Mouse (Mus musculus) cerebellum, adult 11-12 months (tissue): ENCODE measurements around the gene Olfr1223.
"Not testable (repeated sequence)": the region's sequence is repeated elsewhere in the genome, so short reads cannot be mapped to it uniquely, and the experiment has no call there.

Experiments used
- DNase-seq: peaks from one replicate; pipeline ENCODE4 v3.0.0; 2022

Gene Olfr1223

GRCm38 (mm10) chr2:89151460-89151859 lies at the start of gene Olfr1223:
TSS of gene Olfr1223 (minus strand) at chr2:89151560.
- DNase-seq, result no peak

DNA sequence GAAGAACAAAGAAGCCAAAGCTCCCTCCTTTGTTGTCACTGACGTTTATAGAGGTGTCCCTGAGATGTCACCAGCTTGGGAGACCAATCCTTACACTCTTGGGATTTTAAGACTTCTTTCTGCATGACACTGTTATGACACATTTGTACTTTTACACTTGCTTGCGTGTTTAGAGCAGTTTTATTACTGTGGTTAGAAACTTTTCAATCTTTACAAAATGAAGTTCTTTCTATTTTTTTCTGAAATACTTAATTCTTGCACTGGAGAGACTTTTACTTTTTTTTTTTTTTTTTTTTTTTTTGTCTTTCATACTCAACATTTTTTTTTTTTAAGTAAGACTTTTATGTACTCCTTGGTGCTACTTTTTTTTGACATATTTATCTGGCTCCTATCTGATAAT lies 48.6 kb upstream of the Olfr1223 start, which contains the start of gene Olfr1226:
Gene Olfr1226, minus strand, starts transcription at position 101 of the 400 bp plus-strand sequence.
- no peak for DNase-seq

GRCm38 (mm10) chr2:89196325-89196982 lies 45.1 kb upstream of the Olfr1223 start:
- DNase-seq, result no peak

DNA sequence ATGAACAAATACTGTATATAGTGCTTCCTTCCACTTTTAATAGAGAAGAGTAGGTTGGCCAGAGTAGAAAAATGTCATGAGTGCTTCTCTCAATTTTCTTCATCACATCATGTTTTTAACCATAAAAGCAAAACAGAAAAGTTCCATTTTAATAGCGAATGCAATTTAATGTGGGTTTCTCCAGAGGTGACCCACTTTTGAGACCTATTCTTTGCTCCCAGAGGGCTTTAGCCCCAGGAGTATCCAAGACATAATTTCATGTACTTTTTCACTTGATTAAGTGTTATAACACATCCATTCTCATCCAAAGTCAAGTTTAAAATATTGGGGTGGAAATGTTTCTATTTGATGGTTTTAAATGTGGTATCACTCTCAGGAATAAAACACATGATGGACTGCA lies 23.2 kb upstream of the Olfr1223 start, which contains the start of gene Olfr1225:
Gene Olfr1225, minus strand, starts transcription at position 101 of the 400 bp plus-strand sequence.
- no peak for DNase-seq

DNA sequence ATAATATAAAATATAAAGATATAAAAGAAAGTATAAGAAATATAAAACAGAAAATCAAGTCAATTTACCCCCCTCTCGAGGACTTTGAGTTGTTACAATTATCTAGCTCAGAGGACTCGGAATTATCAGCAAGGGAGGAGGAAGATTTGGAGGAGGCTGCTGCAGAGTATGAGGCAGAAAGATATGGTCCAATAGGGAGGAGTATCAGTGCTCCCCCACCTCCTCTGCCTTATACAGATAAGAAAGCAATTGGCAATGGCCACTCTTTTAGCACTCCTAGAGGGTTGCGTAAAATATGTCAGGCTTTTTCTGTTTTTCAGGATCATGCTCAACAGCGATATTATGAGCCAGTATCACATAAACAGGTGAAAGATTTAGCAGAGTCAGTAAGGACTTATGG lies 13.4 kb upstream of the Olfr1223 start:
- not testable (repeated sequence) for DNase-seq

GRCm38 (mm10) chr2:89163991-89164390 lies 12.6 kb upstream of the Olfr1223 start, which contains the start of gene Olfr1224-ps1:
TSS of gene Olfr1224-ps1 (minus strand) at chr2:89164091.
- not testable (repeated sequence) for DNase-seq

GRCm38 (mm10) chr2:89132954-89133353 lies 18.4 kb downstream of the Olfr1223 start, which contains the start of gene Olfr1222:
TSS of gene Olfr1222 (minus strand) at chr2:89133054.
- DNase-seq, result no peak

DNA sequence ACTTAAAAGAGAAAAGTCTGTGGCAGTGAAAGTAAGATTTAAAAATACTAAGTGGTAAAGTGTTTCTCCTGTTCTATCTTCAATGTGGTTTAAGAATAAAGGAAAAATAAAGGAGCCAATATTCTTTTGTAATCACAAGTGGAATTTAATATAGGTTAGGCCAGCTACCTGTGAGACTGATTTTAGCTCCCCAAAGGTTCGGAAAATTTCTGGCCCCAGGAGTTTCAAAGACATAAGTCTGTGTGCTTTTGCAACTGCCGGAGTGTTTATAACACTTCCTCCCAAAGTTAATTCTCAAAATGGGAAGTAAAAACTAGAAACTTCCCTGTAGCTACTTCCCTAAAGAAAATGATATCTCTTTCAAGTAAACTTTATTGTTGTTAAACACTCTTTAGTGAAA lies 34.2 kb downstream of the Olfr1223 start, which contains the start of gene Olfr1221:
Gene Olfr1221, minus strand, starts transcription at position 101 of the 400 bp plus-strand sequence.
- no peak for DNase-seq

- DNase-seq, result no peak
Measured at GRCm38 (mm10) chr2:89106735-89107134, 44.6 kb downstream of the Olfr1223 start, which contains the start of gene Olfr1220. TSS of gene Olfr1220 (minus strand) at chr2:89106835.

DNA sequence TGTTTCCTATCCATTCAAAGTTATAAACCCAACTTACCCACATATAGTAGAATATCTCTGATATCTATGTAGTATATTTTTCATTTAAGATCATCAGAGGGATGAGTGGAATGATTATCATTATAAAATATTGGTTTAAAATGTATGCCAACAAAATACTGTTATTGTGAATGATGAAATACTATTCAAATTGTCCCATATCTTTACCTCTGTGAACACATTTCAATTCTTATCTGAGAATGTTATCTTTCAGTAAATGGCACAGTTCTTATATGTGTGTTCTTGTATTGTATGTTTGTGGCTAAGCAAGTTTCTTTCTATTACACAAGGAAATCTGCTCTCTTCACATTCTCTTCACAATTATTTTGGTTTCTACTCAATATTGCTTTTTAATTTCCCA lies 45.7 kb downstream of the Olfr1223 start:
- no peak for DNase-seq

DNA sequence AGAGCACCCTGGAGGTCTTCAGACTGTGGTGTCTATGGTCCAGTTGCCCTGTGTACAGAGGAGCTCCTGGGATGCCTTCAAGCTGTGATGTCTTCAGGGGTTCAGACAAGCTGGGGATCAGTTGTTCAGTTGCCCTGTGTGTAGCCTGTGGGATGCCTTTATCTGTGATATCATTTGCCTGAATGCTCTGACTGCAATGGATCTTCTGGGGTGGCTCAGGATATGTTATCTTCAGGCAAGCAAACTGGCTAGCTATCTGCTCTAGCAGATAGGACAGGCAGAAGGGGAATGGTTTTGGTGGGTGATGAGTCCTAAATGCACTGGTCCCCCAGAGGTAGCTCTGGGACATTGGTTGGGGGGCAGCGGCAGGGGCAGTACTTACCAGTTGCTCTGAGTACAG lies 57.5 kb downstream of the Olfr1223 start:
- no peak for DNase-seq
